Mouse (Mus musculus): ENCODE results near the gene Stag3. TPM values are rescaled to one million over a fixed set of nuclear protein-coding genes. Genes with fewer than 3 reads are reported as not detected.

Stag3 gene
- polyA plus RNA-seq, 1 experiment, result not detected

GRCm38 (mm10) chr5:138256966-138257584 is 23.0 kb upstream of the Stag3 start:
- 91% methylated on average over 10 of the region's 10 CpGs for WGBS
- Histone ChIP-seq H3K27ac (ENCODE audit: insufficient read depth, low read depth, low read length) (no peak overlapping the region), H3K4me3 (ENCODE audit: insufficient read depth, low read depth, low read length) (no peak overlapping the region), H3K4me1 (ENCODE audit: control insufficient read depth, insufficient read depth, low read length) (peaks cover 20% of the 10 kb centered on the region)
- TF ChIP-seq CTCF (IDR thresholded peaks at IDR 0.05; ENCODE audit: insufficient read depth, low read depth, low read length) (no peak), POLR2A (IDR thresholded peaks at IDR 0.05; ENCODE audit: insufficient read depth, low read depth, low read length) (no peak)

DNA sequence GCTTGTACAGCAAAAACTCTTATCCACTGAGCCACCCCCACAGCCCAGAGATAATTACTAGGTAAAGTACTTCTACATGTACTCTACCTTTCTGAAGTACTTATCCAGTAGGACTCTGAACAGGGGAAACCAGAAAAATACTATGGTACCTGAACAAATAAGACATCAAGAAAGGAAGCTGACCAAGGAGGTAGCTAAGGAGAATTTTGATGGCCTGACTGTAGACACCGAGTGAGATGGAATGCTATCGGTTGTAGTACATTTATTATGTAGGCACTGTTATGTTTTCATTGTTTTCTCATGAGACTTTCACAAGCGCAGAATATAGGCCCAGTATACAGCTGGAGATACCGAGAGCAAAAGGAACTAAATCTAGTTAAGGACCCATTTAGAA is 22.5 kb upstream of the Stag3 start:
- 96% methylated on average over 4 of the region's 4 CpGs for WGBS
- no peak overlapping the region for H3K27ac ChIP-seq (ENCODE audit: insufficient read depth, low read depth, low read length)
- peaks cover 25% of the 10 kb centered on the region for H3K4me1 ChIP-seq (ENCODE audit: control insufficient read depth, insufficient read depth, low read length)
- TF ChIP-seq POLR2A (IDR thresholded peaks at IDR 0.05; ENCODE audit: insufficient read depth, low read depth, low read length), result no peak
- H3K4me3 ChIP-seq (ENCODE audit: insufficient read depth, low read depth, low read length), result no peak overlapping the region

DNA sequence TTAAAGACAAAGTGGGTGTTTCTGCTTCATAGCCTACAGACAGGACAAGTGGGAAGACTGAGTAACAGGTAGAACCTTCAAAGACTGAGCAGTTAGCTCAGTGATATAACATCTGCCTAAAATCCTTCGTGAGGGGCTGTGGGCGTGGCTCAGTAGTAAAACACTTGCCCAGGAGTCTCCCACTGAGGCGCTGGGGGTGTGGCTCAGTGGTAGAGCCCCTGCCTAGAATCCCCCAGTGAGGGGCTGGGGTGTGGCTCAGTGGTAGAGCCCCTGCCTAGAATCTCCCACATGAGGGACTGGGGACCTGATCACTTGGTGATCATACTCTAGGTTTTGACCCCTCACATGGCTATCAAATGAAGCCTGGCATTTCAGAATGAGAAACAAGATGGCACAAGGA is 22.0 kb upstream of the Stag3 start:
- WGBS, result 82% methylated on average over 3 of the region's 3 CpGs
- TF ChIP-seq POLR2A (IDR thresholded peaks at IDR 0.05; ENCODE audit: insufficient read depth, low read depth, low read length), result no peak
- TF ChIP-seq CTCF (IDR thresholded peaks at IDR 0.05; ENCODE audit: insufficient read depth, low read depth, low read length), result no peak
- Histone ChIP-seq H3K4me1 (ENCODE audit: control insufficient read depth, insufficient read depth, low read length) (peaks cover 29% of the 10 kb centered on the region), H3K27ac (ENCODE audit: insufficient read depth, low read depth, low read length) (no peak overlapping the region), H3K4me3 (ENCODE audit: insufficient read depth, low read depth, low read length) (no peak overlapping the region)

GRCm38 (mm10) chr5:138258542-138258941 is 21.5 kb upstream of the Stag3 start:
- 71% methylated on average over 6 of the region's 6 CpGs for WGBS
- TF ChIP-seq CTCF (IDR thresholded peaks at IDR 0.05; ENCODE audit: insufficient read depth, low read depth, low read length) (no peak), POLR2A (IDR thresholded peaks at IDR 0.05; ENCODE audit: insufficient read depth, low read depth, low read length) (no peak)
- no peak overlapping the region for H3K27ac ChIP-seq (ENCODE audit: insufficient read depth, low read depth, low read length)
- peaks cover 29% of the 10 kb centered on the region for H3K4me1 ChIP-seq (ENCODE audit: control insufficient read depth, insufficient read depth, low read length)
- H3K4me3 ChIP-seq (ENCODE audit: insufficient read depth, low read depth, low read length), result no peak overlapping the region

- WGBS, result 70% methylated on average over 7 of the region's 7 CpGs
- TF ChIP-seq CTCF (IDR thresholded peaks at IDR 0.05; ENCODE audit: insufficient read depth, low read depth, low read length) (no peak), POLR2A (IDR thresholded peaks at IDR 0.05; ENCODE audit: insufficient read depth, low read depth, low read length) (no peak)
- H3K27ac ChIP-seq (ENCODE audit: insufficient read depth, low read depth, low read length), result no peak overlapping the region
- peaks cover 29% of the 10 kb centered on the region for H3K4me1 ChIP-seq (ENCODE audit: control insufficient read depth, insufficient read depth, low read length)
- H3K4me3 ChIP-seq (ENCODE audit: insufficient read depth, low read depth, low read length), result no peak overlapping the region
Measured at GRCm38 (mm10) chr5:138258993-138259392, 21.0 kb upstream of the Stag3 start.

DNA sequence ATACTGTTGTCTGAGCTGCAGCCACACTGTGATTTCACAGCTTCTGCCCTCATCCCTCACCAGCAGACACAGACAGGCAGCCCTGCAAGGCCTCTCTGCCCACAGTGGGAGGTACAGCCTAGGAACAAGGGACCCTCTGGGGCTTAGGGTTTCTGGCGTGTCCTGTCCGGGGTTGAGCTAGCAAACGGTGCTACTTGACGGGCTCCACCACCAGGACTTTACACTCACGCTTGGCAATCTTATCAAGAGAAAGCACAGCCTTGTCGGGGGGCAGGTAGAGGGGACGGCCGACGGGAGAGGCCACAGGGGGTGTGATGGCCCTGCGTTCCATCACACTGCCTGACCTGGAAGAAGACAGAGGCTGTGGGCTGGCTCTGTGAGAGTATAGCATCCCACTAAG is 20.0 kb upstream of the Stag3 start:
- Histone ChIP-seq H3K27ac (ENCODE audit: insufficient read depth, low read depth, low read length) (no peak overlapping the region), H3K4me1 (ENCODE audit: control insufficient read depth, insufficient read depth, low read length) (peaks cover 28% of the 10 kb centered on the region), H3K4me3 (ENCODE audit: insufficient read depth, low read depth, low read length) (no peak overlapping the region)
- TF ChIP-seq CTCF (IDR thresholded peaks at IDR 0.05; ENCODE audit: insufficient read depth, low read depth, low read length) (no peak), POLR2A (IDR thresholded peaks at IDR 0.05; ENCODE audit: insufficient read depth, low read depth, low read length) (no peak)
- WGBS, result 85% methylated on average over 10 of the region's 10 CpGs

DNA sequence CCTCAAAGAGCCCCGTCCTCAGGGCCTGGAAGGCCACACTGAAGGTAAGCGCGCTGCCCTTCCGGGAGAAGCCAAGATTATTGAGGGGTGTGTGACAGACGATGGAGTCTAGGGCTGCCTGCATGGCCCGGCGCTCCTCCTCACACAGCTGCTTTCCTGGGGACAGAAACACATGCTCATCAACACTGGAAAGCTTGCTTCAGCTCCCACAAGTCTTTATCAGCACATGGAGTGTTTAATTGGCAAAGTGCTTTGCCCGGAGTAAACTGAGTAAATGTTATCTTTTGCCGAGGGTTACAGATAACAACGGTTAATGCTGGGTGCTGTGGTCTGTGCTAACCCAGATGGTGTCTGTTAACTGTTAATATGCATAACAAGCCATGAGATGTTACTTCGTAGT is 19.2 kb upstream of the Stag3 start:
- H3K4me3 ChIP-seq (ENCODE audit: insufficient read depth, low read depth, low read length), result no peak overlapping the region
- no peak for TF ChIP-seq CTCF (IDR thresholded peaks at IDR 0.05; ENCODE audit: insufficient read depth, low read depth, low read length)
- TF ChIP-seq POLR2A (IDR thresholded peaks at IDR 0.05; ENCODE audit: insufficient read depth, low read depth, low read length), result no peak
- 91% methylated on average over 11 of the region's 11 CpGs for WGBS

DNA sequence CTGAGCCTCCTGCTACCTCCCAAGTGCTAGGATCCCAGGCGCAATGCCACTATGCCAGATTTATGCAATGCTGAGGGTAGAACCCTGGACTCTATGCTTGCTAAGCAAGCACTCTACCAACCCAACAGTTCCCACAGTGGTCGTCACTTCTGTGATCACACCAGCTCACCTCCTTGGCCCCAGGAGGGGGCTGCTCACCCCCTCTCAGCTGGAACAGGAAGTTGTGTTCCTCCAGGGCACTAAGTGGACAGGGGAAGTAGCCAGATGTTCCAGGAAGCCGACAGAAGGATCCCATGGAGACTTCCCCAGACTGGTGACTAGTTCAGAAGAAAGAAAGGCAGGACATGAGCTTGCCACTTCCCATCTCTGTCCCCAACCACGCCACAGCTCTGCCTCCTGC is 18.0 kb upstream of the Stag3 start:
- TF ChIP-seq CTCF (IDR thresholded peaks at IDR 0.05; ENCODE audit: insufficient read depth, low read depth, low read length) (no peak), POLR2A (IDR thresholded peaks at IDR 0.05; ENCODE audit: insufficient read depth, low read depth, low read length) (no peak)
- whole genome bisulfite sequencing, result 80% methylated on average over 4 of the region's 4 CpGs
- no peak overlapping the region for H3K4me3 ChIP-seq (ENCODE audit: insufficient read depth, low read depth, low read length)
- H3K27ac ChIP-seq (ENCODE audit: insufficient read depth, low read depth, low read length), result no peak overlapping the region
- peaks cover 24% of the 10 kb centered on the region for H3K4me1 ChIP-seq (ENCODE audit: control insufficient read depth, insufficient read depth, low read length)

More for the DNA sequence above, 19.2 kb upstream of the Stag3 start:
- Histone ChIP-seq H3K4me1 (ENCODE audit: control insufficient read depth, insufficient read depth, low read length) (peaks cover 27% of the 10 kb centered on the region), H3K27ac (ENCODE audit: insufficient read depth, low read depth, low read length) (no peak overlapping the region)

DNA sequence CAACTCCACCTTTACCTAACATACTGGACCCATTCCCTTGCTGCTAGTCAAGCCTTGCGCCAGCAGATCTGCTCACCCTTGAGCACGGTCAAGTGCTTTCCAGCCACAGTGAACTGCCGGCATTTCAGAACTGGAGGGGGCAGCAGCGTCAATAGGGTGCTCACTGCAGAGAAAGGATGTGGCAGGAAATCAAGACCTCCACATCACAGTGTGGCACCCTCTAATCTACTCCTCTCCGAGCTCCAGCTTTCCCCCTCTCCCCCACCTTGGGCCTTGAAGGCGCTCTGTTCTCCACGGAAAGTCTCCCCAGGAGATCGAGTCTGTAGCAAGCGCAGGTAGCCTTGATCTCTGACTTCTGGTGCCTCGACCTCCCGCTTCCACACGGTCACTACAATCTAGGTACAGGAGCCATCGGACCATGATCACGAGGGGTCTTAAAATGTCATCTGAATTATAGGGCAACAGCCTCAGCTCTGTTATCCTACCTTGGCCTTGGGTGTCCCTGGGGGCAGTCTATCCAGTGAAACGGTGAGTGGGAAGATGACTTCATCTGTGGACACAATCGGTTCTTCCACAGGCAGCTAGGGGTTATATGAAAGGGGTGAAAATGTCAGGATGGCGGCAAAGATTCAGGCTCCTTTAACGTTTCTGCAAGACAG is 17.3 kb upstream of the Stag3 start:
- TF ChIP-seq POLR2A (IDR thresholded peaks at IDR 0.05; ENCODE audit: insufficient read depth, low read depth, low read length) (no peak), CTCF (IDR thresholded peaks at IDR 0.05; ENCODE audit: insufficient read depth, low read depth, low read length) (no peak)
- H3K4me1 ChIP-seq (ENCODE audit: control insufficient read depth, insufficient read depth, low read length), result peaks cover 24% of the 10 kb centered on the region
- peak overlapping the region; percentile 72 for H3K4me3 ChIP-seq (ENCODE audit: insufficient read depth, low read depth, low read length)
- no peak overlapping the region for H3K27ac ChIP-seq (ENCODE audit: insufficient read depth, low read depth, low read length)
- WGBS, result 45% methylated on average over 18 of the region's 18 CpGs

Measured in olfactory bulb, adult 2 months (tissue).